Mouse (Mus musculus): ENCODE results near the gene Sept9.

The Sept9 gene

GRCm38 (mm10) chr11:117247541-117247940, 48.1 kb downstream of the Sept9 start:
- no peak for DNase-seq

DNA sequence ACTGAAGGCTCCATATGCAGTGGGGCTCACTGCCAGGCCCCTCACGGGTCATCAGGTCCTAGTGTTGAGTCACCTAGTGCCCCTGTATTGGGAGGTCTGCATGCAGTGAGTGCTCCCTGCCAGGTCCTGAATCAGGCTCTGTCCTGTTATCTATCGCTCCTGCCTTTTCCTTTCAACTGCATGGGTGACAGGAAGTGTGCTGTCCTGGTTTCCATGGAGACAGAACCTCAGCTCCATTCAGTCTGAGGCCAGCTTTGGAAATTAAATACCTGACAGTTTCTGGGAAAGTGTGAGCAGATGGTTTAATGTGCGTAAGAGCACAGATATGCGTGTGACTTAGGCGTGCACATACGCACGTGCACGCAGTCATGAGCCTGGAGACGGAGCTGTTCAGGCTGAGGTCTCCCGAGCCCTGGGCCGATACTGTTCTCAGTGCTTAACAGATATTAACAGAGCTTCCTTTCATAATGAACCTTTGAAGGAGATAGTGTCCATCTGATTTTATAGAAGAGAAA, 49.3 kb downstream of the Sept9 start:
- DNase-seq = peak; percentile 57

DNA sequence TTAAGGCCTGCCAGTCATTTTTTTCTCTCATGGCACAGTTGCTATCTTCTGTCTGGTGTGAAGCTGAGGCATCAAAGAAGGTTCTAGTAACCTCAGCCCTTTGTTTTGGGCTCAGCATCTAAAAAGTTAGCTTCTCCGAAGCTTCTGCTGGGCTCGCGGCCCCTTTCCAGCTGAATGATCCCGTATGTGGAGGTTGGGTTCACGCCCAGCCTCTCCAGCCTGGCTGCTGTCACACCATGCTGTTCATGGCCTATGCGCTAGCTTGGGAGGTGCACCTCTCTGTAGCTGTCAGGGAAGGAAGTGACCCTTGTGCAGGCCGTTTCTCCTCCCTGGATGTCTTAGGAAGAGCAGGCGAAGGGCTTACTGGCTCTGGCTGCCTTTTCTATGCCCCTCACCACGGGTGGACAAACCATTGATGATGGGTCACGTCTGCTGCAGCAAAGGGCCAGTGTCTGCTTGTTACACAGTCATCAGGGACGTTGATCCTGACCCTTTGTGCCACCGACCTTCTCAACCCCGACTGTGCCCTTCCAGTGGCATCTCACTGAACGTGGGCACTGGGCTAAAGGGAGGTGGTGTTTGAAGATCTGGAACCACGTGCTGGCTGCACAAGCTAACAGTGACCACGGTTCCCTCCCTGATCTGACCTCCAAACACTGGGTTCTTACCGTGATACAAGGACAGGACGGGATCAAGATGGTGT, 50.0 kb downstream of the Sept9 start:
- no peak for DNase-seq

- no peak for DNase-seq
Measured at GRCm38 (mm10) chr11:117249985-117250928, 50.8 kb downstream of the Sept9 start.

GRCm38 (mm10) chr11:117251755-117252154, 52.3 kb downstream of the Sept9 start:
- no peak for DNase-seq

DNA sequence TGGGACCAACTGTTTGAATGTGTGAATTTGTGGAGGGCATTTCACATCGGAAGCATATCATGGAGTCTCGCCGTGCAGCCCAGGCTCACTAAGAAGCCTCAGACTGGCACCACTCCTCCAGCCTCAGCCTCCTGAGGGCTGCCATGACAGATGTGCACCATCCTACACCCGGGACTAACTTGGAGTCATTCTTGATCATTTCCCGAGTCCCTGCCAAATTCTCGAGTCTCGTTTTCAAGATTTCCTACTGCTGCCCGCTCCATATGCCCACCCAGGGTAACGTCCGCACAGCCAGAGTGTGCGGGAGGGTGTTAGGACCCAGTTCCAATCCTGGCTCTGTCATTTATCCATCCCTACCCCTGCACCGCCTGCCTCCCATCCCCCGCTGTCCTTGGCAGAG, 53.4 kb downstream of the Sept9 start:
- peak; percentile 58 for DNase-seq

GRCm38 (mm10) chr11:117254161-117255107, 55.0 kb downstream of the Sept9 start:
- DNase-seq = no peak

DNA sequence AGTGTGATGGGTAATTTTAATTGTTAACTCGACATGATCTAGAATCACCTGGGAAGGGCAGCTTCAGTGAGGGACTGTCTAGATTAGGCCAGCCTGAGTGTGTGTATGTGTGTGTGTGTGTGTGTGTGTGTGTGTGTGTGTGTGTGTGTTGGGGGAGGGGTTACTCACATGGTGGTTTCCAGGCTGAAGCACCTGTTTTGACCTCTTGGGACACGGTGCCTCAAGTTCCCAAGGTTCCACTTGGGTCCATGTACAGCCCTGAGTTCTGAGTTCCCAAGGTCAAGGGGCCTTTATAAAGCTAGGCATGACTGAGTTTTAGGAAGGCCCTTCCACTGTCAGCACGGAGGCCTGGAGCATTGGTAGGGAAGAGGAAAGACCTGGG, 55.6 kb downstream of the Sept9 start:
- DNase-seq = no peak

DNA sequence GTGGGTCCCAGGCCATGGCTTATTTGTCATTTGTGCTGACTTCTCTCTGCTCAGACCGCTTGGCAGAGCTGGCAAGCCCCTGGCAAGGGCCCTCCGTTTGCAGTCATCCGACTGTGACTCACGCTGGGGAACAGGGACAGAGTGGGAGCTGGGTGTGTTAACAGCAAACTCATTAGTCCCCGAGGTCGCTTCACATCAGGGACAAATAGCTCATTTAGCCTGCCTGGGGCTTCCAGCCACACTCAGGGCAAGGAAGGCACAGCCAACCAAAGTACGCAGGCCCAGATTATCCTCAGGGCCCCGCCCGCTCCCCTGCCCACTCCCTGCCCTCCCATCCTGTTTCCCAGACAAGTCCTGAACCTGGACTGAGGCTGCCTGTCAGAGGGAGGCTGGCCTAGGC, 56.6 kb downstream of the Sept9 start:
- DNase-seq = no peak

DNA sequence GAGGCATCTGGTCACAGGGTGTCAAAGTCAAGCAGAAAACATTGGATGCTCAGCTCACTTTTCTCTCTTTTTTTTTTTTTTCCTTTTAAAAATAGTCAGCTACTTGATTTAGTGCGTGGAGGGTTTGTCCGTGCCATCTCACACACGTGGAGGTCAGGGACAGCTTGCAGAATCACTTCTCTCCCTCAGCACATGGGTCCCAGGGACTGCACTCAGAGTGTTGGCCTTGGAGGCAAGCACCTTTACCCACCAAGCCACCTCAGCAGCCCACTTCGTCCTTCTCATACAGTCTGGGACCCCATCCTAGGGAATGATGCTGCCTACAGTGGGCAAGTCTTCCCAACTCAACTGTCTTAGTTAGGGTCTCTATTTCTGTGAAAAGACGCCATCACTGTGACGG, 57.4 kb downstream of the Sept9 start:
- no peak for DNase-seq

GRCm38 (mm10) chr11:117257266-117257665, 57.8 kb downstream of the Sept9 start:
- no peak for DNase-seq

DNA sequence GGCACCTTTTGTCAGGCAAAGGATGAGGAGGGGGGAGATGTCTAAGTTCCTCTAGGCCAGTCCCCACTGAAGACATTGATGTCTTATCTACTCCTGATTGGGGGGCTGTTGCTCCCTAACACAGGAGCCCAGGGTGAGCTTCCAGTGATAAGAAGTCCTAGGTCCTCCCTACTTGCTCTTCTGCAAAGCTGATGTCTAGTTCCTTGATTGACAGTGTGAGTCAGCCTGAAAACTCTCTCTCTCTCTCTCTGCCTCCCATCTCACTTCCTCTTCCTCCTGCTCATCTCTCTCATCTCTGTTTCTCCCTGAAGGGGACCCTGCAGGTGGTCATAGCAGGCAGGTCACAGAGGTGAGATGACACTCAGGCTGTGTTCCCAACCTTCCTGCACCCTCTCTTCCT, 58.4 kb downstream of the Sept9 start:
- DNase-seq = no peak

DNA sequence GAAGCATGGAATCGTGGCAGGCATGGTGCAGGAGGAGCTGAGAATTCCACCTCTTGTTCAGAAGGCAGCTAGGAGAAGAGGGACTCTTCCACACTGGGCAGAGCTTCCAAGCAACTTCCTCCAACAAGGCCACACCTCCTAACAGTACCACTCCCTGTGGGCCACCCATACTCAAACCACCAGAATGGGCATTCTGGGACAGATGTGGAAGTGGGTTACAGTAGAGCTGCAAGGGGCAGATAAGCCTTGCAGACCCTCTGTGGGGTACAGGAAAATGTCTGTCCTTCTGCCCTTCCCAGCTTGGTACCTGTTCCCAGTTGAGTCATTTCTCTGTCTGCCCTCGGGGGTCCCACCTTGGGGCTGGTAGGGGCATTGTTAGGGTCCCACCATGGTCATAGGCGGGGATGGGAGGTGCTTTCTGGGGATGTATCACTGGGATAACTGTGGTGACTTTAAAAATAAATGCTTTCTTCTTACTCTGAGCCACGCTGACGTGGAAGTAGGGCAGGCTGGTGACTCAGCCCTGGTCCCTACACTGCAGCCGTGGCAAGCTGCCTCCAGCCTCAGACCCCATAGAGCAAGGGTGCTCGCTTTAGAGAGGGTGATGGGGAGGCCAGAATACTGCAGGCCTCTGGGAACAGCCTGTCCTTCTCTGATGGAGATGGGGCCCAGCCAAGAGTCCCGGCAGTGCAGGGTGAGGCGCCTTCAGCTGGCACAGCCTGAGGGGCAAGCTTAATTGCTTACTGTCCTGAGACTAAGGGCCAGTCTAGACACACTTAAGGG, 59.9 kb downstream of the Sept9 start:
- DNase-seq = no peak

DNA sequence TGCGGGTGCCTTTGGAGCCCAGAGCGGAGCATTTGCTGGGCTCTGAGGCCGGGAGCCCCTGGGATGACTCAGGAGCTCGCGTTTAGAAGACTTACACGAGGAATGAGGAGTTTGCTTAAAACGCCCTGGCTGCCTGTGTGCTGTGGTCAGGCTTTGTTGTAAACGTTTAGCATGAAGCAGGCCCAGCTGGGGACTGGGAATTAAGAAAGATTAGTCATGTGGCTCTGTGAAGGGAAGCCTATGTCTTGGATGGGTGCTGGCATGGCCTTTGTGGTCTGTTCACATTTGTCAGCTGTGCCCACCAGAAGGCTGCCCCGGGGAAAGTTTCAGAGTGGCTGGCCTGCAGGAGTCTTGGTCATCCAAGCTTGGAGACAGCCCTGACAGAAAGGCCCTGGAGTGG, 61.2 kb downstream of the Sept9 start:
- DNase-seq = no peak

DNA sequence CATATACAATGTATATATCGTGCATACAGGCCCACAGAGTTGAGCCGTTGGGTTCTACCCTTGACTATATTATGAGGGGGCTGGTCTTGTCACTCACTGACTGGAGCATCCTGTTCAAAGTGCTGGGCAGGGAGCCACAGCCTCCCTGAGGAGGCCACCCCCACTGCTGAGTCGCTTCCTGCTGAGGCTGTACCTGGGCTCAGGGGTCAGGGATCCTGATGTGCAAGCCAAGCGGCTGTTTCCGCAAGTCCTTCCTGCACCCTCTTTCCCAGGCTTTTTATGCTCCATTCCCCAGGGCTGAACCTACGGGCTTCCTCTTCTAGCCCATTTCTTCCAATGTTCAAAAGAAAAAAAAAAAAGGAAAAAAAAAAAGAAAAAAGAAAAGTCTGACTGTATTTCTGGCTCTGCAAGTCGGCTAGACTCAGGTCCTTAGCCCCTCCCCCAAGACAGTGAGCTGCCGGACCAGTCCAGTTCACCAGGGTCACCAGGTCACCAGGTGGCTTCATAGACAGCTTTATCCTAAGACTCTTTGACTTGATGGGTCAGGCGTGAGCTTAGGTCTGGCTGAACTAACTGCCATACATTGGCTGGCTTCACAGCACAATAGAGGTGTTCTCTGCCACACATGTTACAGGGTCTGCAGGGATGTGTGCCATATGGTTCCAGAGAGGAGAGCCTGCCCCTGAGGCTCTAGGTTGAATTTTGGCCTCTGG, 63.8 kb downstream of the Sept9 start:
- no peak for DNase-seq

DNA sequence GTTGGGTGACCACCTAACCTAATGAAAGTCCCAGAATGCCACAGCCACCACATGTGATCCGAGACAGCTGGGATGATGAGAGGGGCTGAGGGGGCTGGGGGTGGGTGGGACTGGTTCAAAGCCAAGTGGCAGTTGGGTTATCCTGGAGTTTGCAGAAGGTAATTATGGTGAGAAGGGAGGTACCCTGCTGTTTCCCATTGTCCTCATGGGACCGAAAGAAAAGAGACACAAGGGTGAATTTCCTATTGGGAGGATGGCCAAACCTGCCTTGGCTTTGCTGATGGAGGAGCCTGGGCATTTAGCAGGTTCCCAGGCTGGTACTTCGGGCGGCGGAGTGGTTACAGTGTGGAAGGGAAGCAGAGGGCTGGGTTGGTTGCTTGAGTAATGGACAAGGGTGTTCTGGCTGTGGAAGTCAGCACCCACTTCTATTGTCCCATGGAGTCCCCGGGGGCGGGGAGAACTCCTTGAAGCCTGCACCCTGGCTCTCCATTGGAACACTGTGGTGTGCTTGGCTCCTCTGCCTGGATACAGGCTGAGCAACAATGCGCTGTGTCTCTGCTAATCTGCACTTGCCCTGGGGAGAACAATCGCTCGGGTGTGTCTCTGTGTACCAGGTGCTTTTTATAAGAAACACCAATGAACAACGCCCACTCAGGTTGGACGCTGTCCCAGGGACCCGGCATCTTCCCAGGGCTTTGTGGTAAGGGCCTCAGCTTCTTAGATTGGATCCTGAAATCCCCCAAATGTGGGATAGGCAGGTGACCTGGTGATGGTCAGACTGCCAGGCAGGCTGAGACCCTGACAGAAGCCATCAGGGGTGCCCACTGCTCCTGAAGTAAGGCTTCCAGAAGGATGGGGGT, 64.9 kb downstream of the Sept9 start:
- DNase-seq = peak; percentile 49

GRCm38 (mm10) chr11:117265270-117265980, 66.0 kb downstream of the Sept9 start:
- DNase-seq = no peak

- peak; percentile 60 for DNase-seq
Measured at GRCm38 (mm10) chr11:117265981-117266905, 66.8 kb downstream of the Sept9 start.

Measured in right cerebral cortex, postnatal 25 days (tissue).